Mouse (Mus musculus) layer of hippocampus, postnatal 25 days (tissue): Measurements from ENCODE around the gene Foxl1. TPM values are rescaled to one million over a fixed set of nuclear protein-coding genes. Genes with fewer than 3 reads are reported as not detected.

Source experiments
- DNase-seq, 2 experiments: peaks; one replicate each; pipeline ENCODE4 v3.0.0; 2022; ENCODE audit warnings: mixed read lengths in 2 of 2, low spot score in 1 of 2; ENCODE audit errors: extremely low spot score in 1 of 2
- total RNA-seq, 2 experiments: library from RNA; stranded (reverse); gene quantifications; 2 replicates each; pipeline ENCODE4 v1.2.3; 2021

Gene Foxl1
- total RNA-seq, 2 experiments from 2014 or later: not detected

DNA sequence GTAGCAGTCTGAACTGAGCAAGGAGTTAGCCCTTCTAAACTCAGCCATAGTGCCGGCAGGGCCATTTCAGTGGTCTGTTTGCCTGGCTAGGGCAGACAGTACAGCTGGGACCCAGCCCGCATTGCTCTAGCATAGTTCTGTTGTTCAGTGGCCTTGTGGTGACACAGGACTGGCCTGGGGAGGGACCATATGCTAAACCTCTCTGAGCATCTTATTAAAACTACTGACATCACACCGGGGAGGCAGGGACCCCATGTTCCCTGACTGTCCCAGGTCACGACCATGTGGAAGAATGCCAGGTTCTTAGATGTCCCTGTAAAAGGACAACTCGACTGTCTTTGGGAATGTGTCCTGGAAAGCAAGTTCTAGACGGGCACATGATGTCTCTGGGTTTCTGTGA is 35.6 kb upstream of the Foxl1 start:
- DNase-seq: no peak

GRCm38 (mm10) chr8:121092627-121093026 is 35.1 kb upstream of the Foxl1 start:
- peak; percentile 77 to 97 for DNase-seq

- no peak for DNase-seq
These were observed 34.2 kb upstream of the Foxl1 start for GRCm38 (mm10) chr8:121093496-121093895.

DNA sequence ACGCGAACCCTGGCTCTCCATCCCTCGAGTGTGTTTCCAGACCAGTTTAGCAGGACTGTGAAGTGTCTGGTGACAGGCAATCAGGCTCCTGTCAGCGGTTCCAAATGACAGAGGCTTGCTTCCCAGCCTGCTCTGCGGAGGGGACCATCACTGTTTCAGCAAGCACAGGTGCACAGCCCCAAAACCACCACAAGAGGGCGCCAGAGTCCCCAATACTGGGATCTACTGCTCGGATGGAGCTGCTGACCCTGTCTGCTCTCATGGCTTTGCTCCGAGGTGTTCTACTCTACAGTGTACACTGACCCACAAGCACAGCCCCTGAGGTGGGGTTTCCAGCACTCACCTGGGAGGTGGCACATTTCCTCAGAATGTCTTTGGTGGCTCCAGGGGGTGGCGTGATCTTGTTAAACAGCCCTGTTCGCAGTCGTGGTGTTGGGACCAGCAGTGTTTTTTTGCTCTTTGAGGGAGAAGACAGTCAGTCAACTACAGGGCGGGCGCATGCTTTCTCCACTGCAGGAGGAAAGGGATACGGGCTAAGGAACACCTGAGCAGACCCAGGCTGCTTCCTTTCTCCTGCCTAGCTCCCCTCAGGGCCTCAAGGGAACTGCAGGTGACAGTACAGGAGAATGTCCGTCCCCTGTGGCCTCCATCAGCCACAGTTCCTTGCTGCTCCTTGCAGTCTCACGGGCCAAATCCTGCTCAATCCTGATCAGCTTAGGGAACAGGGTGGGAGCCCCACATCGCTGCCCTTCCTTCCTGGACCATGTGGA is 23.5 kb upstream of the Foxl1 start:
- DNase-seq: peak; percentile 64 to 87

GRCm38 (mm10) chr8:121107668-121108656 is 19.8 kb upstream of the Foxl1 start, which contains the start of gene Mthfsd:
Gene Mthfsd, minus strand, starts transcription at chr8:121108392.
- DNase-seq: peak; percentile 96 to 98

- no peak for DNase-seq
These were observed 19.1 kb upstream of the Foxl1 start for GRCm38 (mm10) chr8:121108657-121109056.

- DNase-seq: no peak
These were observed 16.4 kb upstream of the Foxl1 start for GRCm38 (mm10) chr8:121111145-121111907.

DNA sequence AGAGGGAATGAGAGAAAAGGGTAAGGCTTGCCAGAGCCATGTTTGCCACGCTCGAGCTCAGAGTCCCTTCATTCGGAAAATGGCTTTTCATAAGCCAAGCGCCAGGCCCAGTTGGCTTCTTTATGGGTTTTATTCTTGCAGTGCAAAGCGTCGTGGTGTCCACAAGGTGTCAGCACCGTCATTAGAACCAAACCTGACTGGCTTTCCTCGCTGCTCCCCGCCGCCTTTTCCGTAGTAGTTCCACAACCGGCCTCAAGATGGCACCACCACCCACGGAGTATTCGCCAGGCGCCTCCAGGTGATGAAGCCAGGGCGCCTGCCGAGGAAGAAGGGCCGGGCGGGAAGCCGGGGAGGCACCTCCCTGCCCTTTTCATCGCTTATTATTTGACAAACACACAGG is 14.5 kb upstream of the Foxl1 start:
- DNase-seq: peak; percentile 99

DNA sequence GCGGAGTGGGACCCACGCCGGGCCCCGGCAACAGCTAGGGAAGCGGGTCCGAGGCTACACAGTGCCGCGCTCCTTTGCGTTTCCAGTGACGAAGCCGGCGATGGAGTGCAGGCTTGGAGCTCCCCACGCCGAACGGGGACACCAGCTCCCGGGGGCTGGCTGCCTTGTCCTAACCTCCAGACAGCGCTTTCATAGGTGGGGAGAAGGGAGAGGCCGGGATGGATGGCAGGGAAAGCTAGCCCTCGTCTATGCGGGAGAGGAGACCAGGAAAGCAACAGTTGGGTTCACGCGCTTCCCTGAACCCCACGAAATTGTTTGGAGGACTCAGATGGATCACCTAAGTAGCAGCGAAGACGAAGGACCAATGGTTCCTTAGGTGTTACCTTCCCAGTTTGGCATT is 12.6 kb upstream of the Foxl1 start:
- DNase-seq: no peak

- DNase-seq: peak in 1 of 2 experiments; percentile 46
These were observed 11.8 kb upstream of the Foxl1 start, which contains the start of gene Foxc2 for GRCm38 (mm10) chr8:121115948-121116347. Gene Foxc2, plus strand, starts transcription at chr8:121116171.

GRCm38 (mm10) chr8:121116591-121117185 is 11.1 kb upstream of the Foxl1 start:
- no peak for DNase-seq

GRCm38 (mm10) chr8:121117186-121117651 is 10.5 kb upstream of the Foxl1 start:
- no peak for DNase-seq

DNA sequence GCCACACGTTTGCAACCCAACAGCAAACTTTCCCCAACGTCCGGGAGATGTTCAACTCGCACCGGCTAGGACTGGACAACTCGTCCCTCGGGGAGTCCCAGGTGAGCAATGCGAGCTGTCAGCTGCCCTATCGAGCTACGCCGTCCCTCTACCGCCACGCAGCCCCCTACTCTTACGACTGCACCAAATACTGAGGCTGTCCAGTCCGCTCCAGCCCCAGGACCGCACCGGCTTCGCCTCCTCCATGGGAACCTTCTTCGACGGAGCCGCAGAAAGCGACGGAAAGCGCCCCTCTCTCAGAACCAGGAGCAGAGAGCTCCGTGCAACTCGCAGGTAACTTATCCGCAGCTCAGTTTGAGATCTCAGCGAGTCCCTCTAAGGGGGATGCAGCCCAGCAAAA is 9.8 kb upstream of the Foxl1 start:
- no peak for DNase-seq

- DNase-seq: no peak
These were observed 8.9 kb upstream of the Foxl1 start for GRCm38 (mm10) chr8:121118634-121119420.

DNA sequence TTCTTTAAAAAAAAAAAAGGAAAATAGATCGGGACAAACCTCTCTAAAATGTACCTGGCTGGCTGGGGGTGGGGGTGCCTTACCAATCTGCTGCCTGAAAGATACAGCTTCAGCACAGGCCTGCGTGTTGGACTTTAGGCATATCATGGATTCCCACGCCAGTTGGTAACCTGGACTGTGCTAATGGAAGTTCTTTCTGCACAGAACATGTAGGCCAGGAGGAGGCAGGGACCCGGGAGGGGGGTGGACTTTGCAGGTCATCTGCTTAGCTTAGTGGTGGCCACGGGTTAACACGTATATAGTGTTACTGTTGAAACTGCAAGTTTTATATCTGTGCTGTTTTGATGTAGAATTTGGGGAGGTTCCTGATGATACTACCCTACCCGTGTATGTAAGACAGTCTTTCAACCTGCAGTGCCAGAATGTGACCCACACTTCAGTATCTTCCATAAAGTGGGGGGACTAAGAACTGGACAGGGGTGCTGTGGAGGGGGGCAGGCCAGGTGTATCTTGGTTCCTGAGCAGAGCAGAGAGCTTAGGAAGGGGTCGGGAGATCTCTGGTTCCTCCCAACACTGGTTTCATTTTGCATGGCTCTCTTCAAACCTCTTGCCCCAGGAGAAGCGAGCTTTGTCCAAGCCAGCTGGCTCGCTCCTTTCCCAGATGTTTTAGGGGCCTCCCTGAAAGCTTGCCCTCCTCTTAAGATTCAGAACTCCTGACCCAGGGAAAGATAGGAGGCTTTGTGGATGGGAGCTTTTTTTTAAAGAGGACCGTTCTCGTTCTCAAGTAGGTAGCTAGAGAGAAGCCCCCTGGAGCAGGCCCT is 7.9 kb upstream of the Foxl1 start:
- DNase-seq: no peak

DNA sequence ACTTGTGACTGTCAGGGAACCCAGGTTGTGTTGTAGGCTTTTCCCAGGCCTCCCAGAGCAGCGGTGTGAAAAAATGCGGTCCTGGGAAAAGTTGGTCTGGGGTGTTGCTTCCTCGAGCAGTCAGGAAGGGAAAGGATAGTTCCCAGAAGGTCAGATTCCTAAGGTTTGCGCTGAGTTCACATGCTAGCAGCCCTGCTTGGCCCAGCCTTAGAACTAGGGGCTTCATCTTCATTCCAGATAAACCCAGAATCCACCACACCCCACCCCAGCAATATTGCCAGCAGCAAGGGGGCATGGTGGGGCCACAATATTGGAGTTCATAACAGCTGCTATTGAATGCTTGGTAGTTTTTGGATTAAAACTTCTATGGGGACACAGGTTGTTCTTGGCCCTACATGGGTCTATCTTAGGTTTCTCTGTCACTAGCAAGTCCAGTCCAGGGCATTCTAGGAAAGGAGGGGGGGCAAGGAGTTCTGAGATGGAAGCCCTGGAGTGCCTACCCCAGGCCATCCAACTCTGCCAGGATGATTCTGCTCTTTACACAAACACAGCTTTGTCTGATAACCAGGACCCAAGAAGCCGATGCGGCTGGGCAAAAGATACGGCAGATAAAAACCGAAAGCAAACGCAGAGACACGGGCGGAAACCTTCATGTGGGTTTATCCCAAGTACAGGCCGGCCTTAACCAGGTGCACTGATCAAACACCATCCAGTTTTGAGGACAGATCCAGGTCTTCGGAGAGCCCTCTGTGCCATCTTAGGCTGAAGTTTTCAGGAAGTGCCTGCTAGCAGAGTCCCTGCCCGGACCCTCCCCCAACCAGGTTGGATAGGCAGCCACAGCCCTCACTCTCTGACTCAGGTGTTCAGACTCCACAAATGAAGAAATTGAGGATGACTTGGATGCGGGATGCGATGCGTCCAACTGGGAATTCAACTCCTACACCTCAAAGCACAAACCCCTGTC is 7.0 kb upstream of the Foxl1 start:
- no peak for DNase-seq

GRCm38 (mm10) chr8:121121704-121122103 is 6.0 kb upstream of the Foxl1 start:
- no peak for DNase-seq
